Mouse (Mus musculus): Measurements from ENCODE around the gene Zyx. TPM values are rescaled to one million over a fixed set of nuclear protein-coding genes. Genes with fewer than 3 reads are reported as not detected.
A peak's percentile ranks its signal among the peaks of the same experiment; 100 is the strongest.

The Zyx gene
- polyA plus RNA-seq, 1 experiment from 2014 or later: 39.7 TPM

- Histone ChIP-seq H3K27me3 (peaks cover 9% of the 10 kb centered on the region), H3K4me3 (replicated peaks) (no peak overlapping the region), H3K4me1 (replicated peaks) (peaks cover 6% of the 10 kb centered on the region; the same call in 1 of the 2 replicates), H3K4me2 (no peak overlapping the region), H3K9me3 (replicated peaks) (no peaks in the 10 kb centered on the region), H3K27ac (replicated peaks) (no peak overlapping the region), H3K36me3 (replicated peaks) (no peaks in the 10 kb centered on the region), H3K9ac (no peak overlapping the region)
- WGBS (ENCODE audit: insufficient replicate concordance): 65% methylated on average over 3 of the region's 3 CpGs
- no peak for ATAC-seq (ENCODE audit: insufficient read depth)
Measured at GRCm38 (mm10) chr6:42330216-42330615, 19.2 kb upstream of the Zyx start.

- no peak for ATAC-seq (ENCODE audit: insufficient read depth)
Measured at GRCm38 (mm10) chr6:42330946-42331345, 18.5 kb upstream of the Zyx start.

DNA sequence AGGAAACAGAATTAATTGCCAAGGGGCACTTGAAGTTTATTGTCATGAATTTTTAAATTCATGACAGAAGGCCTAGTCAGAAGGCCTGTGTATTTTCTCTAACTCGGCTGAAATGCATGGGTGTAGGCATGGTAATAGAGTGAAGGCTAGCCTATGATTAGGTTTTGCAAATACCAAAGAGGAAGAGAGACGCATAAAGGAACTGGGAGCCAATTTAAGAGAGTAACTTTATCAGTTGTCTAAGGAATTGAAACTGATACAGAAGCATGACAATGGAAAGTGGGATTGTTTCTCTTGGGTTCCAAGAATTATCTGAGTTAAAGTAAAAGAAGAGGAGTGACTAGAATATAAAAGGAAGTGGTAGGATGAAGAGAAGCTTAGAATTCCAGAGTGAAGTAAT, 10.2 kb upstream of the Zyx start:
- WGBS (ENCODE audit: insufficient replicate concordance): 48% methylated on average over 2 of the region's 2 CpGs
- Histone ChIP-seq H3K9me3 (replicated peaks) (no peaks in the 10 kb centered on the region), H3K27ac (replicated peaks) (no peak overlapping the region), H3K27me3 (no peaks in the 10 kb centered on the region), H3K36me3 (replicated peaks) (no peaks in the 10 kb centered on the region), H3K4me3 (replicated peaks) (no peak overlapping the region), H3K9ac (no peak overlapping the region), H3K4me1 (replicated peaks) (no peaks in the 10 kb centered on the region), H3K4me2 (no peak overlapping the region)
- ATAC-seq (ENCODE audit: insufficient read depth): no peak

More at GRCm38 (mm10) chr6:42330946-42331345, 18.5 kb upstream of the Zyx start:
- Histone ChIP-seq H3K27me3 (peaks cover 1% of the 10 kb centered on the region), H3K4me1 (replicated peaks) (peaks cover 6% of the 10 kb centered on the region; the same call in 1 of the 2 replicates), H3K9me3 (replicated peaks) (no peaks in the 10 kb centered on the region), H3K4me3 (replicated peaks) (no peak overlapping the region), H3K36me3 (replicated peaks) (no peaks in the 10 kb centered on the region), H3K9ac (no peak overlapping the region), H3K27ac (replicated peaks) (no peak overlapping the region), H3K4me2 (no peak overlapping the region)
- 70% methylated on average over 3 of the region's 3 CpGs for WGBS (ENCODE audit: insufficient replicate concordance)

DNA sequence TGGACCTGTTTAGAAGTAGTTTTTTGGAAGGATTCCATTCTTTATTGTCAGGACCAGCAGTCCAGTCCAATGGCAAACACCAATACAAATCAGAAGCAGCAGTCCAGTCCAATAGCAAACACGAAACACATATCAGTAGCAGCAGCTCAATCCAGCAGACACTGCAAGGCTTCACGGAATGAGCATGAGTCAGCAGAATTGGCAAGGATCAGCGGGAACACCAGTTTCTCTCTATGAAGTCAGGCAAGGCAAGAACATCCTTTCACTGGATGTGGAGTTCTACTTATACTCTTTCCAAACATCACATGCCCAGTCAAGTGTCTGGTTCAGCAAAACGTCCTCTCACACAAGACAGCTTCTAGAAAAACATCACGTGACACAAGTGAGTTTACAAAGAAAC, 9.4 kb upstream of the Zyx start:
- Histone ChIP-seq H3K4me1 (replicated peaks) (no peaks in the 10 kb centered on the region), H3K27me3 (no peaks in the 10 kb centered on the region), H3K4me2 (no peak overlapping the region), H3K27ac (replicated peaks) (no peak overlapping the region), H3K9me3 (replicated peaks) (no peaks in the 10 kb centered on the region), H3K36me3 (replicated peaks) (no peaks in the 10 kb centered on the region), H3K4me3 (replicated peaks) (no peak overlapping the region), H3K9ac (no peak overlapping the region)
- 57% methylated on average over 5 of the region's 5 CpGs for WGBS (ENCODE audit: insufficient replicate concordance)
- no peak for ATAC-seq (ENCODE audit: insufficient read depth)

DNA sequence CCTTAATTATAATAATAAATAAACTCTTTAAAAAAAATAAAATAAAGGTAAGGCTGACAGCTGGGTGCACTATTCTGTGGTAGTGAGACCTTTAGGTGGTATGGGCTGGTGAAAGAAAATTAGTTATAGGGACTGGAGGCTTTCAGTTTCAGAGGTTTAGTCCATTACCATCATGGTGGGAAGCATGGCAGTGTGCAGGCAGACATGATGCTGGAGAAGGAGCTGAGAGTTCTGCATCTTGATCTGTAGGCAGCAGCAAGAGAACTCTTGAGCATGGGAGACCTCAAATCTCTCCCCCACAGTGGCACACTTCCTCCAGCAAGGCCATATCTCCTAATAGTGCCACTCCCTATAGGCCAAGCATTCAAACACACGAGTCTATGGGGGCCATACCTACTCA, 7.3 kb upstream of the Zyx start:
- H3K9ac ChIP-seq: no peak overlapping the region
- no peaks in the 10 kb centered on the region for H3K9me3 ChIP-seq (replicated peaks)
- H3K27me3 ChIP-seq: no peaks in the 10 kb centered on the region
- no peaks in the 10 kb centered on the region for H3K36me3 ChIP-seq (replicated peaks)
- no peak overlapping the region for H3K27ac ChIP-seq (replicated peaks)
- H3K4me2 ChIP-seq: no peak overlapping the region
- ATAC-seq (ENCODE audit: insufficient read depth): no peak
- H3K4me3 ChIP-seq (replicated peaks): no peak overlapping the region
- no peaks in the 10 kb centered on the region for H3K4me1 ChIP-seq (replicated peaks)
- 29% methylated on average over 1 of the region's 1 CpGs for WGBS (ENCODE audit: insufficient replicate concordance)

- H3K27ac ChIP-seq (replicated peaks): no peak overlapping the region
- ATAC-seq (ENCODE audit: insufficient read depth): no peak
- no peak overlapping the region for H3K4me2 ChIP-seq
- 61% methylated on average over 9 of the region's 9 CpGs for WGBS (ENCODE audit: insufficient replicate concordance)
- no peaks in the 10 kb centered on the region for H3K27me3 ChIP-seq
- H3K36me3 ChIP-seq (replicated peaks): no peaks in the 10 kb centered on the region
- H3K4me1 ChIP-seq (replicated peaks): 0 out of 2 replicates have a peak, but pooled peaks cover 4% of the 10 kb centered on the region
- no peaks in the 10 kb centered on the region for H3K9me3 ChIP-seq (replicated peaks)
- no peak overlapping the region for H3K9ac ChIP-seq
- H3K4me3 ChIP-seq (replicated peaks): no peak overlapping the region
Measured at GRCm38 (mm10) chr6:42343361-42344120, 5.9 kb upstream of the Zyx start.

- Histone ChIP-seq H3K27me3 (0 out of 2 replicates have a peak, but pooled peaks cover under 1% of the 10 kb centered on the region), H3K9me3 (replicated peaks) (no peaks in the 10 kb centered on the region), H3K4me2 (no peak overlapping the region), H3K4me3 (replicated peaks) (no peak overlapping the region), H3K4me1 (replicated peaks) (peaks cover 9% of the 10 kb centered on the region; the same call in 1 of the 2 replicates), H3K9ac (no peak overlapping the region), H3K36me3 (replicated peaks) (no peaks in the 10 kb centered on the region), H3K27ac (replicated peaks) (no peak overlapping the region)
- WGBS (ENCODE audit: insufficient replicate concordance): 56% methylated on average over 1 of the region's 1 CpGs
- no peak for ATAC-seq (ENCODE audit: insufficient read depth)
Measured at GRCm38 (mm10) chr6:42344255-42344654, 5.2 kb upstream of the Zyx start.

- no peak overlapping the region for H3K9ac ChIP-seq
- H3K4me3 ChIP-seq (replicated peaks): no peak overlapping the region; the same call in 1 of the 2 replicates
- 37% methylated on average over 12 of the region's 12 CpGs for WGBS (ENCODE audit: insufficient replicate concordance)
Measured at GRCm38 (mm10) chr6:42348281-42349005, 987 bp upstream of the Zyx start.

DNA sequence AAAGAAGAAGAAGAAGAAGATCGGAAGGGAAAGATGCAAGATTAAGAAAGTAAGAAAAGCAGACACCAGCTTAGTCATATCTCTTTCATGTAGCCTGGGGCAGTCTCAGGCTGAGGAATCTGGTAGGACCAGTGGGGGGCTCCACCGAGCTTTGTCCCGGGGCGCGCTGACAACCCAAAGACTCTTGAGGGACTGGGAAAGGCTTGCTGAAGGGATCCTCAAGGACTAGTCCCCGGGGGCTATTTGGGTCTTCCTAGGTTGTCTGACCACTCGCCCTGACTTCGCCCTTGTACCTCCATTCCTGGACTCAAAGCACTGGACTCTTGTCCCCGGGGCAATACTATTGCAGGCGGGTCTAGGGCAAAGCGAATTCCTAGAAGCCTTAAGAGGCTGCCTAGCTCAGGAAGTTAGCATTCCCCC, 414 bp upstream of the Zyx start:
- ATAC-seq (ENCODE audit: insufficient read depth): peak; percentile 19; the same call in 1 of the 2 replicates
- peak overlapping the region; percentile 84 for H3K27ac ChIP-seq (replicated peaks)
- H3K27me3 ChIP-seq: peaks cover 15% of the 10 kb centered on the region; the same call in 1 of the 2 replicates
- under 1% methylated on average over 11 of the region's 11 CpGs for WGBS (ENCODE audit: insufficient replicate concordance)
- H3K4me1 ChIP-seq (replicated peaks): peaks cover 45% of the 10 kb centered on the region
- H3K4me2 ChIP-seq: peak overlapping the region; percentile 80
- no peaks in the 10 kb centered on the region for H3K9me3 ChIP-seq (replicated peaks)
- no peaks in the 10 kb centered on the region for H3K36me3 ChIP-seq (replicated peaks)
- H3K9ac ChIP-seq: peak overlapping the region; percentile 52
- H3K4me3 ChIP-seq (replicated peaks): peak overlapping the region; percentile 66

More at GRCm38 (mm10) chr6:42348281-42349005, 987 bp upstream of the Zyx start:
- ATAC-seq (ENCODE audit: insufficient read depth): no peak
- H3K4me2 ChIP-seq: peak overlapping the region; percentile 80
- no peak overlapping the region for H3K27ac ChIP-seq (replicated peaks)
- H3K9me3 ChIP-seq (replicated peaks): no peaks in the 10 kb centered on the region
- H3K4me1 ChIP-seq (replicated peaks): peaks cover 40% of the 10 kb centered on the region
- H3K36me3 ChIP-seq (replicated peaks): no peaks in the 10 kb centered on the region
- H3K27me3 ChIP-seq: peaks cover 15% of the 10 kb centered on the region; the same call in 1 of the 2 replicates

DNA sequence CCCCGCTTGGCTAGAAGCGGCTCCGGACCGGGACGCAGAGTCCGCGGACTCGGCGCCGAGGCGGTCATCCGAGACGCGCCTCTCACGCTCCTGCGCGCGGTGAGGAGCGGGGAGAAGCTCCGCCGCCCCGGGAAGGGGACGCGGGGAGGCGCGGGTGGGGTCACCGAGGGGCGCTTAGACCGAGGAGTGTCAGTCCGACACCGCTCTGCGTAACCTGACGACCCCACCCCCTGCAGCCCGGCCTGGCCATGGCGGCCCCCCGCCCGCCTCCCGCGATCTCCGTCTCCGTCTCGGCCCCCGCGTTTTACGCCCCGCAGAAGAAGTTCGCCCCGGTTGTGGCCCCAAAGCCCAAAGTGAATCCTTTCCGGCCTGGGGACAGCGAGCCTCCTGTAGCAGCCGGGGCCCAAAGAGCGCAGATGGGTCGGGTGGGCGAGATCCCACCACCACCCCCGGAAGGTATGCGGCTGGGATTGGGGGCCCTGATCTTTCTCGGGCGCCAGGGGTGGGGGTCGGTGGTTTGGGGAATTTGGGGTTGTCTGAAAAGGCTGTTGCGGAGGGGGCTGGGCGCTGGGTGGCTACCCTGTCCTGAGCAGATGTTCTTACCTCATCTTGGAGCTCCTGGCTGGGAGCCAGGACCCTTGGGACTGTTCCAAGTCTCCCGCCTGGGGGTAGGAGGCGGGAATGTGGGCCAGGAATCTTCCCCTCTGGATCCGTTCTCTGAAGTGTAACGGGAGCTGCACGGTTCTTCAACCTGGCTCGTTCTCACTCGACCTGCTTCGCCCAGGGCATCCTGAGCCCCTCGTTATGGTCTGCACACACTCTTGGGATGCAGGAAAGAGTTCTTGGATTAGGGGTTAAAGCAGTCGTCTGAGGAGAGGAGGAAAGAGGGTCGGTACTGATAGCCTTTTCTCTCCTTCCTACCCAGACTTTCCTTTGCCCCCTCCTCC, 864 bp downstream of the Zyx start:
- ATAC-seq (ENCODE audit: insufficient read depth): peak; percentile 8; the same call in 1 of the 2 replicates
- Histone ChIP-seq H3K4me2 (peak overlapping the region; percentile 80), H3K4me1 (replicated peaks) (peaks cover 52% of the 10 kb centered on the region), H3K9ac (peak overlapping the region; percentile 64), H3K9me3 (replicated peaks) (no peaks in the 10 kb centered on the region), H3K27ac (replicated peaks) (peak overlapping the region; percentile 74), H3K36me3 (replicated peaks) (0 out of 2 replicates have a peak, but pooled peaks cover 5% of the 10 kb centered on the region), H3K4me3 (replicated peaks) (peak overlapping the region; percentile 66), H3K27me3 (peaks cover 15% of the 10 kb centered on the region; the same call in 1 of the 2 replicates)
- under 1% methylated on average over 55 of the region's 72 CpGs for WGBS (ENCODE audit: insufficient replicate concordance)
